Mouse (Mus musculus) heart, postnatal 0 days (tissue): ENCODE results near the gene Atoh7.

ENCODE experiments used
- CTCF ChIP-seq: IDR thresholded peaks from 2 replicates; pipeline ENCODE4 v1.5.1; 2016; ENCODE audit warnings: antibody characterized with exemption, control low read depth, low read depth
- EP300 ChIP-seq: IDR thresholded peaks from 2 replicates; pipeline ENCODE4 v1.6.1; 2016; ENCODE audit warnings: antibody characterized with exemption, low read depth

DNA sequence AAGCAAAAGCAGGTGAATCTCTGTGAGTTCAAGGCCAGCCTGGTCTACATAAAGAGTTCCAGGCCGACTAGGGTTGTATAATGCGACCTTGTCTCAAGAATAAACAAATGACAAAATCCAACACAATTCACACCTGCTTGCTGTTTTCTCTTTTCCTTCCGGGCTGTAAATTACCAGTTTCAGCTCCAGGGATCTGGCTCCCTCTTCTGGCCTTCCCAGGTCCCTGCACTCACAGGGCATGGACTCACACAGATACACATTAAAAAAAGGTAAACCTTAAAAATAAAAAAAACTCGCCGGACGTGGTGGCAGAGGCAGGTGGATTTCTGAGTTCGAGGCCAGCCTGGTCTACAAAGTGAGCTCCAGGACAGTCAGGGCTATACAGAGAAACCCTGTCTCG lies 18.1 kb downstream of the Atoh7 start:
- TF ChIP-seq CTCF = no peak
- TF ChIP-seq EP300 = no peak
